Mouse (Mus musculus): ENCODE measurements around the gene Cdc16. TPM values are rescaled to one million over a fixed set of nuclear protein-coding genes. Genes with fewer than 3 reads are reported as not detected.

The Cdc16 gene
- polyA plus RNA-seq, 1 experiment from 2014 or later = 214 TPM

DNA sequence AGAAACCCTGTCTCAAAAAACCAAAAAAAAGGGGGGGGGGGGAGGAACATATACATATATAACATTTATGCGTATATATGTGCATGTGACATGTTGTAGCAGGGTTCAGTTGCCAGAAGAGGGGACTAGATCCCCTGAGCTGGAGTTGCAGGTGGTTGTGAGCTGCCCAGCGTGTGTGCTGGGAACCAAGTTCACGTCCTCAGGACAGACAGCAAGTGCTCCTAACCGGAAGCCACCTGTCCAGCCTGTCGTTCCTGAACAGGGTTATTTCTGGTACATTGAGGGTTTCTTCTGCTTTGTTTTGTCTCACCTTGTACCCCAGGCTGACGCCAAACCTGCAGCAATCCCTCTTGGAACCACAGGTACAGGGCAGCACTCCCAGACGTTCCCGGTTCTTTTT lies 32.1 kb downstream of the Cdc16 start:
- no peak overlapping the region for H3K4me2 ChIP-seq (ENCODE audit: low read length)
- no peak overlapping the region for H3K4me3 ChIP-seq (ENCODE audit: low read depth, low read length)
- peaks cover 7% of the 10 kb centered on the region; the same call in 1 of the 2 replicates for H3K4me1 ChIP-seq (ENCODE audit: control insufficient read depth, insufficient read depth, low read length)
- H3K36me3 ChIP-seq (ENCODE audit: control insufficient read depth, insufficient read depth, low read length) = peaks cover 44% of the 10 kb centered on the region
- H3K9ac ChIP-seq (ENCODE audit: low read length) = no peak overlapping the region
- WGBS = 96% methylated on average over 8 of the region's 8 CpGs
- ATAC-seq (no peak), DNase-seq (ENCODE audit: low spot score) (no peak)
- H3K9me3 ChIP-seq (replicated peaks; ENCODE audit: control insufficient read depth, low read length) = no peaks in the 10 kb centered on the region
- no peaks in the 10 kb centered on the region for H3K27me3 ChIP-seq (replicated peaks; ENCODE audit: control insufficient read depth, insufficient read depth, low read length)
- H3K27ac ChIP-seq (ENCODE audit: low read depth, low read length) = no peak overlapping the region

DNA sequence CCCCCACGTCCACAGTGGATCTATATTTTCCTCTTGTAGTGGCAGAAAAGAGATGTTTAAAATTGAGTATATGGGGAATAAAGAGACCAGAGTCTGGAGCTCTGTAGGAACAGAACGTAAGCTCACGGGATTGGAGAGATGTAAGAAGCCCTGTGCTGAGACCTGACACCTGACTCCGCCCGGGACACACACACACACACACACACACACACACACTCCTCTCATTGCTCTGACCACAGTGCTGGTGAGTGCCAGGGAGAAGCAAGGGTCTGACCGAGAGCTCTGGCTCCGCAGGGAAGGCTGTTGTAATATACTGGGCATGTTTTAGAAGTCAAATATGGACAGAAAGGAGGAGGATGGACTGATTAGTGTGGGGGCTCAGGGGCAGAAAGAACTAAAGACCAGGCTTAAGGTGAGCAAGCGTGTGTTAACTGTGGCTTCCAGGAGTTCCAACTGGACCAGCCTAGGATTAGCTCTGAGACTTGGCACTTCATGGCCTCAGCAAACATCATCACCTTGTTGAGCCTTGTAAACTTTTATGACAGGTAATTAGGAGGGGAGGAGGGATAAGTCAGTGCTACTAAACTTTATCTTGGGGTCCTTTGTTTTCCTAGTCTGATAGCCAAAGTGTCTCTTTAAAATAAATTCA lies 35.7 kb downstream of the Cdc16 start:
- Histone ChIP-seq H3K4me1 (ENCODE audit: control insufficient read depth, insufficient read depth, low read length) (no peaks in the 10 kb centered on the region), H3K27ac (ENCODE audit: low read depth, low read length) (no peak overlapping the region), H3K36me3 (ENCODE audit: control insufficient read depth, insufficient read depth, low read length) (peaks cover 74% of the 10 kb centered on the region), H3K27me3 (replicated peaks; ENCODE audit: control insufficient read depth, insufficient read depth, low read length) (no peaks in the 10 kb centered on the region), H3K4me2 (ENCODE audit: low read length) (no peak overlapping the region), H3K9ac (ENCODE audit: low read length) (no peak overlapping the region), H3K9me3 (replicated peaks; ENCODE audit: control insufficient read depth, low read length) (no peaks in the 10 kb centered on the region), H3K4me3 (ENCODE audit: low read depth, low read length) (no peak overlapping the region)
- ATAC-seq (no peak), DNase-seq (ENCODE audit: low spot score) (no peak)
- WGBS = 93% methylated on average over 8 of the region's 8 CpGs

DNA sequence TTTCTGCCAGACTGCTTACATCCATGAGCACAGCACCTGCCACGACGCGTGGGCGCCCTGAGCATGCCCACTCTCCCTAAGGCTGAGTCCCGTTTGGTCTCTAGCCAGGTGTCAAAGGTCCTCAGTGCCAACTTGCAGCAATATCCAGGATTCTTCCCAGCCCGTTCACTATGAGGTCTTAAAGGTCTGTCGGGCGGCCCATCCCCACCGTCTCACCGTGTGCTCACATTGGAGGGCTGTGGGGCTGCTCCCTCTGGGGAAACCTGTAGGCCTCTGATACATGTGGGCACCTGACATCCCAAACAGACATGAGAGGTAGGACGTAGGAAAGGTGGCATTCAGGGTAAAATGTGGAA lies 36.2 kb downstream of the Cdc16 start:
- DNase-seq (ENCODE audit: low spot score) (no peak), ATAC-seq (no peak)
- no peaks in the 10 kb centered on the region for H3K4me1 ChIP-seq (ENCODE audit: control insufficient read depth, insufficient read depth, low read length)
- no peak overlapping the region for H3K4me2 ChIP-seq (ENCODE audit: low read length)
- peaks cover 75% of the 10 kb centered on the region for H3K36me3 ChIP-seq (ENCODE audit: control insufficient read depth, insufficient read depth, low read length)
- no peak overlapping the region for H3K27ac ChIP-seq (ENCODE audit: low read depth, low read length)
- no peak overlapping the region for H3K9ac ChIP-seq (ENCODE audit: low read length)
- H3K9me3 ChIP-seq (replicated peaks; ENCODE audit: control insufficient read depth, low read length) = no peaks in the 10 kb centered on the region
- H3K27me3 ChIP-seq (replicated peaks; ENCODE audit: control insufficient read depth, insufficient read depth, low read length) = no peaks in the 10 kb centered on the region
- WGBS = 96% methylated on average over 11 of the region's 11 CpGs
- no peak overlapping the region for H3K4me3 ChIP-seq (ENCODE audit: low read depth, low read length)

DNA sequence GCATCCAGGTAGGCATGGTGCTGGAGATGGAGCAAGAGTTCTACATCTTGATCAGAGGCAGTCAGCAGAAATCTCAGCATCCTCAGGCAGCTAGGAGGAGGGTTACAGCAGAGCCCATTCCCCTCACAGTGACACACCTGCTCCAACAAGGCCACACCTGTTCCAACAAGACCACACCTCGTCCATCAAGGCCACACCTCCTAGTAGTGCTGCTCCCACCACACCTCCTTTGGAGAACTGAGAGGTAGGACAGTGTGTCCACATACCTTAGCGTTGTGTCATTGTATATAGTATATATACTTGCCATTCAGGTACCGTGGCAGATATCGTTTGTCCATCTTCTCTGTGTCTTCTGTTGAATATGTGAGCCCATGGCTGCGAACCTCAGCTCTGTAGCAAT lies 40.2 kb downstream of the Cdc16 start:
- Histone ChIP-seq H3K9me3 (replicated peaks; ENCODE audit: control insufficient read depth, low read length) (no peaks in the 10 kb centered on the region), H3K4me2 (ENCODE audit: low read length) (no peak overlapping the region), H3K36me3 (ENCODE audit: control insufficient read depth, insufficient read depth, low read length) (peaks cover 66% of the 10 kb centered on the region), H3K9ac (ENCODE audit: low read length) (no peak overlapping the region), H3K27ac (ENCODE audit: low read depth, low read length) (no peak overlapping the region), H3K4me1 (ENCODE audit: control insufficient read depth, insufficient read depth, low read length) (no peaks in the 10 kb centered on the region), H3K4me3 (ENCODE audit: low read depth, low read length) (no peak overlapping the region), H3K27me3 (replicated peaks; ENCODE audit: control insufficient read depth, insufficient read depth, low read length) (no peaks in the 10 kb centered on the region)
- no peak for ATAC-seq
- 91% methylated on average over 5 of the region's 5 CpGs for WGBS
- no peak for DNase-seq (ENCODE audit: low spot score)

DNA sequence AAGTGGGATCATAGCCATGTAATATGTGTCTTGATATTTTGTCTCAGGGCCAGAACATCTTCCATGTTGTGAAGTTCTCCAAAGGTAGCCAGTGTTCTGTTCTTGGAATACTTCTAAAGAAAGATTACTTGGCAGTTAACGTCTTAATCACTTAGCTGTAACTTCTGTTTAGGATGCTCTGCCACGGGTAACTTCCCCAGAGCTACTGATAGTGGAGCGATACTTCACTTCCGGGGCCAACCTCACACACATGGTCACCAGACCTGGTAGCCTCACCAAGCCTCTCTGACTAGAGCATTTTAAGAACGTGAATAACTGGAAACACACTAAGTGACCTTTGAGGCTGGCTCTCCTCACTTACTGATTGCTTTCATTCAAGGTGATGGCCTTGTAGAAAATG lies 42.1 kb downstream of the Cdc16 start:
- Histone ChIP-seq H3K27ac (ENCODE audit: low read depth, low read length) (no peak overlapping the region), H3K9ac (ENCODE audit: low read length) (no peak overlapping the region), H3K4me2 (ENCODE audit: low read length) (no peak overlapping the region), H3K4me1 (ENCODE audit: control insufficient read depth, insufficient read depth, low read length) (no peaks in the 10 kb centered on the region), H3K4me3 (ENCODE audit: low read depth, low read length) (no peak overlapping the region), H3K27me3 (replicated peaks; ENCODE audit: control insufficient read depth, insufficient read depth, low read length) (no peaks in the 10 kb centered on the region), H3K9me3 (replicated peaks; ENCODE audit: control insufficient read depth, low read length) (no peaks in the 10 kb centered on the region), H3K36me3 (ENCODE audit: control insufficient read depth, insufficient read depth, low read length) (peaks cover 52% of the 10 kb centered on the region)
- 91% methylated on average over 5 of the region's 5 CpGs for WGBS
- no peak for ATAC-seq
- DNase-seq (ENCODE audit: low spot score) = no peak

DNA sequence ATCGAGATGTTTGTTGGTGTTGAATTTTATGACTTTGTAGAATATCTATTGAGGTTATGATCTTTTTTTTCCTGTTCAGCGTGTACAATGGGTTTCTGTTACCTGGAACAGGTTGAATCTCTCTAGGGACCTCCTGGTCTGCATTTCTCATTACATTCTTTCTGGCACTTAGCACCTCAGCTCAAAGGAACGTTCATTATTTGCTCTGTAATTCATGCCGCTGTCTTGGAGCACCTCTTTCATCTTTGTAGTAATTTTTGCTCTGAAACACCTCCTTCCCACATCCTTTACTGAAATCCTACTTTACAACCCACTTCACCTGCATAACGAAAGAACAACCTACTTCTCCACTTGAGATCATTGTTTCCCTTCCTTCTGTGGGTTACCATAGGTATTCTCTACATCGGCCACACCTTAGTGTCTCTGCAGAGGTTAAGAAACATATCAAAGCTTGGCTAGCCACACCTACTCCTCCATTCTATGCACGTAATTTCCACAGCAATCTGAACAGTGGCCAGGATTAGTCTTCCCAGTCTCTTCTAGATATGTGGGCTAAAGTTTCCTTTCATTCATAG lies 71.2 kb downstream of the Cdc16 start:
- H3K4me3 ChIP-seq (ENCODE audit: low read depth, low read length) = no peak overlapping the region
- 82% methylated on average over 7 of the region's 7 CpGs for WGBS
- H3K36me3 ChIP-seq (ENCODE audit: control insufficient read depth, insufficient read depth, low read length) = no peaks in the 10 kb centered on the region
- DNase-seq (ENCODE audit: low spot score) = no peak
- no peak overlapping the region for H3K4me2 ChIP-seq (ENCODE audit: low read length)
- no peak overlapping the region for H3K9ac ChIP-seq (ENCODE audit: low read length)
- H3K4me1 ChIP-seq (ENCODE audit: control insufficient read depth, insufficient read depth, low read length) = 0 out of 2 replicates have a peak, but pooled peaks cover 2% of the 10 kb centered on the region
- ATAC-seq = no peak
- H3K9me3 ChIP-seq (replicated peaks; ENCODE audit: control insufficient read depth, low read length) = no peaks in the 10 kb centered on the region
- H3K27me3 ChIP-seq (replicated peaks; ENCODE audit: control insufficient read depth, insufficient read depth, low read length) = no peaks in the 10 kb centered on the region
- H3K27ac ChIP-seq (ENCODE audit: low read depth, low read length) = no peak overlapping the region

Other genes starting within 250 kb of the Cdc16 start
- not detected in 2 replicates for gene 1700029H14Rik, start 195.2 kb upstream of the Cdc16 start, polyA plus RNA-seq (2014; fragmentation: Nextera tagmentation; extraction: Ambion mirVana)
- 17.3 and 22.3 TPM in 2 replicates for gene Rasa3, start 80.1 kb upstream of the Cdc16 start, polyA plus RNA-seq (2014; fragmentation: Nextera tagmentation; extraction: Ambion mirVana)
- 1.1 TPM in 2 replicates for gene Cfap97d2, start 51.8 kb upstream of the Cdc16 start, polyA plus RNA-seq (2014; fragmentation: Nextera tagmentation; extraction: Ambion mirVana)
- gene Upf3a, start 27.9 kb downstream of the Cdc16 start, polyA plus RNA-seq (2014; fragmentation: Nextera tagmentation; extraction: Ambion mirVana) = 33.7 and 35.2 TPM in 2 replicates
- not detected in 2 replicates for gene AF366264, start 80.7 kb downstream of the Cdc16 start, polyA plus RNA-seq (2014; fragmentation: Nextera tagmentation; extraction: Ambion mirVana)
- 53.2 and 54.9 TPM in 2 replicates for gene Champ1, start 112.0 kb downstream of the Cdc16 start, polyA plus RNA-seq (2014; fragmentation: Nextera tagmentation; extraction: Ambion mirVana)
- 105 and 114 TPM in 2 replicates for gene Coprs, start 132.6 kb downstream of the Cdc16 start, polyA plus RNA-seq (2014; fragmentation: Nextera tagmentation; extraction: Ambion mirVana)

Measured in forebrain, embryonic 14.5 days (tissue).